Mouse (Mus musculus): ENCODE measurements around the gene Cpne1. TPM values are rescaled to one million over a fixed set of nuclear protein-coding genes. Genes with fewer than 3 reads are reported as not detected.
A peak's percentile ranks its signal among the peaks of the same experiment; 100 is the strongest.
"Not testable (repeated sequence)": the region's sequence is repeated elsewhere in the genome, so short reads cannot be mapped to it uniquely, and the experiment has no call there.

The Cpne1 gene
- polyA plus RNA-seq, 1 experiment, result 34.4 TPM

- no peaks in the 10 kb centered on the region for H3K27me3 ChIP-seq (ENCODE audit: control insufficient read depth, insufficient read depth, low read length, poor library complexity, severe bottlenecking)
- H3K4me1 ChIP-seq (ENCODE audit: control insufficient read depth, insufficient read depth, low read length), result no peaks in the 10 kb centered on the region
- TF ChIP-seq POLR2A (IDR thresholded peaks at IDR 0.05; ENCODE audit: insufficient read depth, low read length), result no peak
- TF ChIP-seq EP300 (IDR thresholded peaks at IDR 0.05; ENCODE audit: insufficient read depth, low read depth, low read length), result no peak
- no peak for TF ChIP-seq CTCF (IDR thresholded peaks at IDR 0.05; ENCODE audit: low read depth, low read length)
- no peak overlapping the region for H3K27ac ChIP-seq (ENCODE audit: insufficient read depth, low read length)
- no peak overlapping the region for H3K4me3 ChIP-seq (ENCODE audit: low read depth, low read length)
- H3K9ac ChIP-seq (ENCODE audit: low read depth, poor library complexity, severe bottlenecking), result no peak overlapping the region
- H3K36me3 ChIP-seq (ENCODE audit: control insufficient read depth, insufficient read depth, low read length, poor library complexity, severe bottlenecking), result no peaks in the 10 kb centered on the region
- H3K9me3 ChIP-seq (replicated peaks; ENCODE audit: control insufficient read depth, insufficient read depth, low read length, poor library complexity, severe bottlenecking), result peaks cover 16% of the 10 kb centered on the region
Measured at GRCm38 (mm10) chr2:156123731-156124130, 12.0 kb upstream of the Cpne1 start.

DNA sequence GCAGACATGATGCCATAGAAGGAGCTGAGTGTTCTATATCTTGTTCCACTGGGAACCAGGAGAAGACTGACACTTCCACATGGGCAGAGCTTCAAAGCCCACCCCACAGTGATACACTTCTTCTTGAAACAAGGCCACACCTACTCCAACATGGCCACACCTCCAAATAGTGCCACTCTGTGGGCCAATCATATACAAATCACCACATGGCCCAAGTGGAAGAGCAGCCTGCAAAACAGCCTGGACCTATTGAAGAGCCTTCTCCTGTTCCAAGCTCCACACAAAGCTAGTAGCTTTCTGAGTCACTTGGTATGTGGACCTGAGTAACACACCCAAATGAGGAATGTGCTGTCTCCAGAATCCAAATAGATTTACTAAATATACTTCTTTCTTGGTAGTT, 7.8 kb upstream of the Cpne1 start:
- Histone ChIP-seq H3K27ac (ENCODE audit: insufficient read depth, low read length) (no peak overlapping the region), H3K9me3 (replicated peaks; ENCODE audit: control insufficient read depth, insufficient read depth, low read length, poor library complexity, severe bottlenecking) (peaks cover 21% of the 10 kb centered on the region), H3K36me3 (ENCODE audit: control insufficient read depth, insufficient read depth, low read length, poor library complexity, severe bottlenecking) (no peaks in the 10 kb centered on the region), H3K4me3 (ENCODE audit: low read depth, low read length) (no peak overlapping the region), H3K9ac (ENCODE audit: low read depth, poor library complexity, severe bottlenecking) (no peak overlapping the region), H3K4me1 (ENCODE audit: control insufficient read depth, insufficient read depth, low read length) (no peaks in the 10 kb centered on the region), H3K27me3 (ENCODE audit: control insufficient read depth, insufficient read depth, low read length, poor library complexity, severe bottlenecking) (no peaks in the 10 kb centered on the region)
- TF ChIP-seq EP300 (IDR thresholded peaks at IDR 0.05; ENCODE audit: insufficient read depth, low read depth, low read length), result no peak
- TF ChIP-seq CTCF (IDR thresholded peaks at IDR 0.05; ENCODE audit: low read depth, low read length), result no peak
- TF ChIP-seq POLR2A (IDR thresholded peaks at IDR 0.05; ENCODE audit: insufficient read depth, low read length), result no peak

DNA sequence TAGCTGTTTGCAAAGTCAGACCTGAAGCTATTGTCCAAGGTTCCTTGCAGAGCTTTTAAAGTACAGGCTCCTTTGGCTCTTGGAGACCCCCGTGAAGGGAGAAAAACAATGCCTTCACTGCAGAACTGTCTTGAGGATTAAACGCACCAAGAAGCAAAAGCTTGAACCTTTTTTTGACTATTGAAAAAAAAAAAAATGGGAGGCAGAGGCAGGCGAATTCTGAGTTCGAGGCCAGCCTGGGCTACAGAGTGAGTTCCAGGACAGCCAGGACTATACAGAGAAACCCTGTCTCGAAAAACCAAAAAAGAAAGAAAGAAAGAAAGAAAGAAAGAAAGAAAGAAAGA, 287 bp upstream of the Cpne1 start:
- Histone ChIP-seq H3K4me3 (ENCODE audit: low read depth, low read length) (peak overlapping the region; percentile 47), H3K9me3 (replicated peaks; ENCODE audit: control insufficient read depth, insufficient read depth, low read length, poor library complexity, severe bottlenecking) (peaks cover 10% of the 10 kb centered on the region), H3K9ac (ENCODE audit: low read depth, poor library complexity, severe bottlenecking) (peak overlapping the region; percentile 97), H3K27ac (ENCODE audit: insufficient read depth, low read length) (peak overlapping the region; percentile 73)
- peak; percentile 6 for TF ChIP-seq POLR2A (IDR thresholded peaks at IDR 0.05; ENCODE audit: insufficient read depth, low read length)
- H3K4me1 ChIP-seq (ENCODE audit: control insufficient read depth, insufficient read depth, low read length); H3K27me3 ChIP-seq (ENCODE audit: control insufficient read depth, insufficient read depth, low read length, poor library complexity, severe bottlenecking); H3K36me3 ChIP-seq (ENCODE audit: control insufficient read depth, insufficient read depth, low read length, poor library complexity, severe bottlenecking): not testable (repeated sequence)

- Histone ChIP-seq H3K27ac (ENCODE audit: insufficient read depth, low read length) (peak overlapping the region; percentile 60), H3K36me3 (ENCODE audit: control insufficient read depth, insufficient read depth, low read length, poor library complexity, severe bottlenecking) (peaks cover 3% of the 10 kb centered on the region), H3K4me1 (ENCODE audit: control insufficient read depth, insufficient read depth, low read length) (no peaks in the 10 kb centered on the region), H3K4me3 (ENCODE audit: low read depth, low read length) (peak overlapping the region; percentile 97), H3K27me3 (ENCODE audit: control insufficient read depth, insufficient read depth, low read length, poor library complexity, severe bottlenecking) (no peaks in the 10 kb centered on the region), H3K9ac (ENCODE audit: low read depth, poor library complexity, severe bottlenecking) (peak overlapping the region; percentile 97), H3K9me3 (replicated peaks; ENCODE audit: control insufficient read depth, insufficient read depth, low read length, poor library complexity, severe bottlenecking) (peaks cover 6% of the 10 kb centered on the region)
- no peak for TF ChIP-seq EP300 (IDR thresholded peaks at IDR 0.05; ENCODE audit: insufficient read depth, low read depth, low read length)
- TF ChIP-seq POLR2A (IDR thresholded peaks at IDR 0.05; ENCODE audit: insufficient read depth, low read length), result no peak
- no peak for TF ChIP-seq CTCF (IDR thresholded peaks at IDR 0.05; ENCODE audit: low read depth, low read length)
Measured at GRCm38 (mm10) chr2:156110627-156111357, 973 bp downstream of the Cpne1 start.

GRCm38 (mm10) chr2:156091926-156092325, 19.8 kb downstream of the Cpne1 start:
- H3K4me1 ChIP-seq (ENCODE audit: control insufficient read depth, insufficient read depth, low read length), result no peaks in the 10 kb centered on the region
- TF ChIP-seq EP300 (IDR thresholded peaks at IDR 0.05; ENCODE audit: insufficient read depth, low read depth, low read length) (no peak), POLR2A (IDR thresholded peaks at IDR 0.05; ENCODE audit: insufficient read depth, low read length) (no peak), CTCF (IDR thresholded peaks at IDR 0.05; ENCODE audit: low read depth, low read length) (no peak)
- H3K9ac ChIP-seq (ENCODE audit: low read depth, poor library complexity, severe bottlenecking), result no peak overlapping the region
- H3K27ac ChIP-seq (ENCODE audit: insufficient read depth, low read length), result no peak overlapping the region
- H3K9me3 ChIP-seq (replicated peaks; ENCODE audit: control insufficient read depth, insufficient read depth, low read length, poor library complexity, severe bottlenecking), result no peaks in the 10 kb centered on the region
- H3K27me3 ChIP-seq (ENCODE audit: control insufficient read depth, insufficient read depth, low read length, poor library complexity, severe bottlenecking), result no peaks in the 10 kb centered on the region
- no peak overlapping the region for H3K4me3 ChIP-seq (ENCODE audit: low read depth, low read length)
- H3K36me3 ChIP-seq (ENCODE audit: control insufficient read depth, insufficient read depth, low read length, poor library complexity, severe bottlenecking), result peaks cover 23% of the 10 kb centered on the region

DNA sequence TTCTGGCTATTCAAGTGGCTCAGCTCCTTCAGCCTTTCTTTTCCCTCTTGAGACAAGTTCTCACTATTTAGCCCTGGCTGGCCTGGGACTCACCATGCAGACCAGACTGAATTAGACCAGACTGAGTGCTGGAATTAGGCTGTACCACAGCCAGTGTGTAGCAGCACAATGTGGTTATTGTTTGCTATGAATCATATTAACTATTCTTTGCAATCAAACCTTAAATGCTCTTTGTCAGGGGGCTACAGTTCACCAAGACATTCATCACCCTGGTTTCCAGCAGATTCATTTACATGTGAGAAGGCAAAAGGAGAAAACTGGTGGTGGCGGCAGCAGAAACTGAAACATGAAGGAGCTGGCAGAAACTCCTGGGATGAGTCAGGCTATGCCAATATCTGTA, 22.0 kb downstream of the Cpne1 start:
- Histone ChIP-seq H3K36me3 (ENCODE audit: control insufficient read depth, insufficient read depth, low read length, poor library complexity, severe bottlenecking) (peaks cover 6% of the 10 kb centered on the region), H3K27me3 (ENCODE audit: control insufficient read depth, insufficient read depth, low read length, poor library complexity, severe bottlenecking) (no peaks in the 10 kb centered on the region), H3K9me3 (replicated peaks; ENCODE audit: control insufficient read depth, insufficient read depth, low read length, poor library complexity, severe bottlenecking) (peaks cover 9% of the 10 kb centered on the region), H3K9ac (ENCODE audit: low read depth, poor library complexity, severe bottlenecking) (no peak overlapping the region), H3K4me1 (ENCODE audit: control insufficient read depth, insufficient read depth, low read length) (no peaks in the 10 kb centered on the region), H3K27ac (ENCODE audit: insufficient read depth, low read length) (no peak overlapping the region), H3K4me3 (ENCODE audit: low read depth, low read length) (no peak overlapping the region)
- TF ChIP-seq POLR2A (IDR thresholded peaks at IDR 0.05; ENCODE audit: insufficient read depth, low read length), result no peak
- TF ChIP-seq CTCF (IDR thresholded peaks at IDR 0.05; ENCODE audit: low read depth, low read length), result no peak
- TF ChIP-seq EP300 (IDR thresholded peaks at IDR 0.05; ENCODE audit: insufficient read depth, low read depth, low read length), result no peak

Measured in ES-Bruce4 (cell line).